Mouse (Mus musculus): ENCODE measurements around the gene Mcrip2. TPM values are rescaled to one million over a fixed set of nuclear protein-coding genes. Genes with fewer than 3 reads are reported as not detected.
A peak's percentile ranks its signal among the peaks of the same experiment; 100 is the strongest.

The Mcrip2 gene
- polyA plus RNA-seq, 1 experiment from 2014 or later, result 62.1 TPM

DNA sequence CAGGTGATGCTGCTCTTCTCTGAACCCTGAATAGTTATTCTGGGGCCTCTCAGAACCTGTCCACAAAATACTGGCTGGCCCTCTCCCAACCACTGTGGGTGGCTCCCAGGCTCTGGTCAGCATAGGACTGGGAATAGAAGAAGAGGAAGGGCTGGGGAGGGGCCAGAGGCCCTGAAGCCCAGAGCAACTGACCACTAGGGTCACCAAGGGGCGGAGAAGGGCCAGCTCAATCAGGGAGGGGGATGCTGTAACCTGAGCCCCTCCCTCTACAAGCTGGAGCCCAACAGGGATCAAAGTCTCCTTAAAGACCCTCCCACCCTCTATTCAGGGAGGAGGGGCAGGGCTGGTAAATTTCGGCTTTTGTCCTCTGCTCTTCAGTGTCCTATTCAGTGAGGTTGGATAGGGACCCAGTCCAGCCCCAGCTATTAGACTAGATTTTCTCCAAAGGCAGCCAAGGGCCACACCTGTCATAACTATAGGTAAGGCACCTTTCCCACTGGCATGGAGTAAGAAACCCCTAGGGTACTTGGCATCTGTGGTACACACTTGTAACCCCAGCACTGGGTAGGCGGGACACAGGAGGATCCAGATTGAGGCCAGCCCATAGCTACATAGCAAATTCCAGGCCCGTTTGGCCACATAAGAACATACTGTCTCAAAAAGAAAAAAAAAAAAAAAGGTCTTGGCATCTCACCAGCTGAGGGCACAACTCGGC lies 11.8 kb upstream of the Mcrip2 start, which contains the start of gene Wfikkn1:
TSS of gene Wfikkn1 (minus strand) at position 663 of the 715 bp plus-strand sequence.
- DNase-seq (no peak), ATAC-seq (ENCODE audit: low read depth) (peak; percentile 37)
- Histone ChIP-seq H3K4me2 (no peak within 1 kb of the TSS), H3K4me3 (replicated peaks) (no peak within 1 kb of the TSS), H3K27me3 (no peaks in the 10 kb centered on the region), H3K4me1 (replicated peaks) (peaks cover 65% of the 10 kb centered on the region), H3K36me3 (peaks cover 40% of the 10 kb centered on the region), H3K27ac (peak within 1 kb of the TSS; percentile 45), H3K9me3 (replicated peaks) (no peaks in the 10 kb centered on the region), H3K9ac (no peak within 1 kb of the TSS; the same call in 1 of the 2 replicates)
- 65% methylated on average over 5 of the region's 5 CpGs for WGBS (ENCODE audit: insufficient replicate concordance)

DNA sequence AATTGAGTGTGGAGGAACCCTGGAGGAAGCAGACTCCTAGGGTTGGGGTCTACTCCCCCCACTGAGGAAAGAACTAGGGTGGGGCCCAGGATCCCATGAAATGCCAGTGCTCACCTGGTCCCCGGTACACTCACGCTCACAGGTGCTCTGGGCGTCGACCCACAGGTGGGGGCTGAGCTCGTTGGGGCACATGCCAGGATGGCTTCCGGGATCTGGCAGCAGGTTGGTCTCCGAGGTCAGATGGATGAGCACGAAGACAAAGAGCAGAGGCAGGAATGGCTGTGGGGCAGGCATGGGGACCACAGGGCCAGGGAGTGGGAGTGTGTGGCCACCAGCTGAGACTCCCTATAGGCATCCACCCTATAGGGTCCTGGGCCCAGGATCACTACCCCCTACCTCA lies 11.2 kb upstream of the Mcrip2 start:
- no peaks in the 10 kb centered on the region for H3K9me3 ChIP-seq (replicated peaks)
- peaks cover 37% of the 10 kb centered on the region for H3K36me3 ChIP-seq
- no peak overlapping the region for H3K4me2 ChIP-seq
- 77% methylated on average over 8 of the region's 8 CpGs for WGBS (ENCODE audit: insufficient replicate concordance)
- ATAC-seq (ENCODE audit: low read depth) (no peak), DNase-seq (no peak)
- peaks cover 65% of the 10 kb centered on the region for H3K4me1 ChIP-seq (replicated peaks)
- no peaks in the 10 kb centered on the region for H3K27me3 ChIP-seq
- H3K9ac ChIP-seq, result no peak overlapping the region
- peak overlapping the region; percentile 44; the same call in 1 of the 2 replicates for H3K27ac ChIP-seq
- no peak overlapping the region for H3K4me3 ChIP-seq (replicated peaks)

DNA sequence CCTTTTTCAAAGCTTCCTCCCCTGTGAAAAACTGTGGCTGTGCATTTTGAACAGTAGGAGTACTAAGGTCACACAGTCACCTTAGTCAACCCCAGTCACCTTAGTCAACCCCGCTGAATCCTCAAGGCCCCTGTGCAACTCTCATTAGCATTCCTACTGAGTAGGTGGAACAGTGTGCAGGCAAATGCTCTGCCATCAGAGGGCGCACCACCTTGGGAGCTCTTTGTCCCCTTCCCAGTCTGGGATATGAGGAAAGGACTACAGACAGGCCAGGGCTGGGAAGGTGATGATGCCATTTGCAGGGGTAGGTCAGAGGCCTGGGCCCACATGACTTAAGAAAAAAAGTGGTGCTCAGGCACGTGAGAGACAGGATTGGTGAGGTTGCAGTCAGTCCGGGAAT lies 10.7 kb upstream of the Mcrip2 start:
- Histone ChIP-seq H3K4me3 (replicated peaks) (no peak overlapping the region), H3K27ac (no peak overlapping the region), H3K4me1 (replicated peaks) (peaks cover 69% of the 10 kb centered on the region), H3K9me3 (replicated peaks) (no peaks in the 10 kb centered on the region), H3K36me3 (peaks cover 32% of the 10 kb centered on the region), H3K9ac (no peak overlapping the region), H3K4me2 (no peak overlapping the region), H3K27me3 (no peaks in the 10 kb centered on the region)
- WGBS (ENCODE audit: insufficient replicate concordance), result 64% methylated on average over 4 of the region's 4 CpGs
- ATAC-seq (ENCODE audit: low read depth) (no peak), DNase-seq (no peak)

DNA sequence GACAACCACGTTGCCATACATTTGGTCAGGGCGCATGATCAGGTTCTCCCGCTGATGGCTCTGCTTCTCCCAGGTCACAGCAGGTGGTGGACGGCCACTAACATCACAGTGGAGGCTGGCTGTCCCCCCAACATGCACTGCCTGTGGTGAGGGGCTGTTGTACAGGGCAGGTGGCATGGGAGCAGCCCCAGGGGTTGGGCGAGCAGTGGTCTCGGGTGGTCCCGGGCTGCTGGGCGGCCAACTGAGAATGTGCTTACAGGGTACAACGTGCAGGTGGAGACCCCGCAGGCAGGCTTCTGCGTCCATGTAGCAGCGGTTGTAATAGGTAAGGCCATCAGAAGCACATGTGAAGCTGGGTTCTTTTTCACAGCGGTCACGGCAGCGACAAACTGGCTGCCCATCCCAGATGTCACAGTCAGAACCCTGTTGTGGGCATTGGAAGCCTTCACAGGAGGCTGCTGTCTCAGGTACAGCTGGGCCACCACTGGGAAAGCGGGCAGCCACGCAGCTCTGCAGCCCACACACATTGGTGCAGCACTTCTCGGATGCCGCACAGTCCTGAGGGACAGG lies 10.1 kb upstream of the Mcrip2 start:
- Histone ChIP-seq H3K4me1 (replicated peaks) (peaks cover 75% of the 10 kb centered on the region), H3K9ac (no peak overlapping the region), H3K4me2 (no peak overlapping the region), H3K4me3 (replicated peaks) (no peak overlapping the region), H3K36me3 (peaks cover 27% of the 10 kb centered on the region), H3K9me3 (replicated peaks) (no peaks in the 10 kb centered on the region), H3K27me3 (no peaks in the 10 kb centered on the region), H3K27ac (no peak overlapping the region)
- no peak for DNase-seq
- 88% methylated on average over 19 of the region's 19 CpGs for WGBS (ENCODE audit: insufficient replicate concordance)
- ATAC-seq (ENCODE audit: low read depth), result no peak

DNA sequence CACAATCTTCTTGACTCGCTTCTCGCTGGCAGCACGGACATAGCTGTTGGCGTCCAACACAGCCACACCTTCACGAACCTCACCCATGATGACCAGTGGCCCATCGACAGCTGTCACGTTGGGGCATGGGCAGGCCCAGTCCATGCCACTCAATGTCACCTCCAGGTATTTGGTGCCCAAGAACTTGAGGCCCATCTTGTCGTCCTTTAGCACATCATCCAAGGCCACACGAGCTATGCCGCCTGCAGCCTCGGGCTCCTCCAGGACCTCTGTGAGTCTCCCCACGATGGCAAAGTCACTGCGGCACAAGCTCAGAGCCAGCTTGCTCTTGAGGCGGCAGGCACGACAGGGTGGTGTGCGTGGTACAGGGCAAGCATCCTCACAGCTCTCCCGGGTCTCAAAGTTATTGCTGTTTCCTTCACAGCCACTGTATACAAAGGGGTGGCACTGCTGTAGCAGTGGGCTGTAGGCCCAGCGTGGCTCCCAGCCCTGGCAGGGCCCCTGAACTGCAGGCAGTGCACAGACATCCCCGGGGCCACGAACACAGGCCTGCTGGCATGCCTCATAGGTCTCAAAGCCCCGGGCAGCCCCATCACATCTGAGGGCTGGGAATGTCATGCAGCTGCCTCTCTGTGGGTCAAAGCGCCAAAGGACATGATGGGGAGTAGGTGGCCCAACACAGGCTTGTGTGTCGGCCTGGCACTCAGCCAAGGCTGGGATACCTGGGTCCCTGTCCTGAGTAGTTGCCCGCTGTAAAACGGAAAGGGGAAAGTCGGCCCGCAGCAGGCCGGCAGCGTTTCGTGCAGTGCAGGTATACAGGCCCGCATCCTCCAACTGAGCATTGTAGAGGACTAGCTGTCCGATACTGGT lies 9.4 kb upstream of the Mcrip2 start:
- peaks cover 74% of the 10 kb centered on the region for H3K4me1 ChIP-seq (replicated peaks)
- no peak overlapping the region for H3K9ac ChIP-seq
- no peak overlapping the region for H3K27ac ChIP-seq
- 89% methylated on average over 32 of the region's 32 CpGs for WGBS (ENCODE audit: insufficient replicate concordance)
- no peaks in the 10 kb centered on the region for H3K27me3 ChIP-seq
- DNase-seq, result no peak
- H3K4me3 ChIP-seq (replicated peaks), result no peak overlapping the region
- no peak overlapping the region for H3K4me2 ChIP-seq
- H3K9me3 ChIP-seq (replicated peaks), result no peaks in the 10 kb centered on the region
- H3K36me3 ChIP-seq, result peaks cover 20% of the 10 kb centered on the region
- ATAC-seq (ENCODE audit: low read depth), result no peak

DNA sequence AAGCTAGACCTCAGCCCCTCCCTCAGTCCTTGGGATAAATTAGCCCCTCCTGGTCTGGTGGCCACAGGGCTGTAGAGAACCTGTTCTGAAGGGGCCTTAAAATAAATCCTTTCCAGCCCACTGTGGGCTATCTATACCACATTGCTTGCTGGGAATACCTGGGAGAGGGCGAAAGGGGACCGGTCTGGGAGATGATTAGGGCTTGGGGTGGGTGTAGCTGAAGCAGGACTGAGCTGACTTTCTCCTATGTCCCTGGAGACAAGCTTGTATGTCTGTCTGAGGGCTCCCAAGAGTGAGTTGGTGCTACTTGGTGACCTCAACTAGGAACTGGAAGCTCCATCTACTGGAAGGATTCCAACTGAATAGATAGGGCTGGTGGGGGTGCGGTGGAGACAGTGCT lies 8.5 kb upstream of the Mcrip2 start:
- DNase-seq, result no peak
- no peaks in the 10 kb centered on the region for H3K27me3 ChIP-seq
- H3K9me3 ChIP-seq (replicated peaks), result no peaks in the 10 kb centered on the region
- 82% methylated on average over 3 of the region's 3 CpGs for WGBS (ENCODE audit: insufficient replicate concordance)
- H3K36me3 ChIP-seq, result peaks cover 17% of the 10 kb centered on the region
- peak overlapping the region; percentile 93 for H3K4me2 ChIP-seq
- H3K4me3 ChIP-seq (replicated peaks), result 0 out of 2 replicates have a peak overlapping the region, but pooled peaks have one; percentile 84
- no peak for ATAC-seq (ENCODE audit: low read depth)
- H3K27ac ChIP-seq, result no peak overlapping the region; the same call in 1 of the 2 replicates
- peaks cover 65% of the 10 kb centered on the region for H3K4me1 ChIP-seq (replicated peaks)
- peak overlapping the region; percentile 83 for H3K9ac ChIP-seq

DNA sequence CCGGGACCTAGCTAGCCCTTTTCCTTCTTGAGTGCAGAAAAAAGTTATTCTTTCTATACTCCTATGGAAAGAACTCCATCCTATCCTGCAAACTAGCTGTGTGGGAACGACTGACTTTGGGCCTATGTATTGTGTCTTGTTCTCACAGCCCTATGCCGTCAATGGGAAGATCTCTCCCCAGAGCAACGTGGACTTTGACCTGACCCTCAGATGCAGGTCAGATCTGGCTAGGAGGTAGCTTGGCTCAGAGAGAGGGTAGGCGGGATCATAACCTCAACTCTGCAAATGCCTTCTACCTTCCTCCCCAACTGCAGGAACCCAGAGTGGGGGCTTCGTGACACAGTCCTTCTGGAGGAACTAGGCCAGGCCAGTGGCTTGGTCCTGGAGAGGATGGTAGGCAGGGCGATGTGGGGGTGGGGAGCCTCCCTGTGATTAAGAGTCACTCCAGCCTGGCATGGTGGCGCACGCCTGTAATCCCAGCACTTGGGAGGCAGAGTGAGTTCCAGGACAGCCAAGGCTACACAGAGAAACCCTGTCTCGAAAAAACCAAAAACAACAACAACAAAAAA lies 7.9 kb upstream of the Mcrip2 start:
- peak overlapping the region; percentile 93 for H3K4me2 ChIP-seq
- H3K9ac ChIP-seq, result peak overlapping the region; percentile 83
- 60% methylated on average over 10 of the region's 10 CpGs for WGBS (ENCODE audit: insufficient replicate concordance)
- peaks cover 17% of the 10 kb centered on the region for H3K36me3 ChIP-seq
- peaks cover 59% of the 10 kb centered on the region for H3K4me1 ChIP-seq (replicated peaks)
- H3K4me3 ChIP-seq (replicated peaks), result peak overlapping the region; percentile 84
- no peaks in the 10 kb centered on the region for H3K27me3 ChIP-seq
- peak overlapping the region; percentile 91 for H3K27ac ChIP-seq
- no peak for DNase-seq
- H3K9me3 ChIP-seq (replicated peaks), result no peaks in the 10 kb centered on the region
- no peak for ATAC-seq (ENCODE audit: low read depth)

DNA sequence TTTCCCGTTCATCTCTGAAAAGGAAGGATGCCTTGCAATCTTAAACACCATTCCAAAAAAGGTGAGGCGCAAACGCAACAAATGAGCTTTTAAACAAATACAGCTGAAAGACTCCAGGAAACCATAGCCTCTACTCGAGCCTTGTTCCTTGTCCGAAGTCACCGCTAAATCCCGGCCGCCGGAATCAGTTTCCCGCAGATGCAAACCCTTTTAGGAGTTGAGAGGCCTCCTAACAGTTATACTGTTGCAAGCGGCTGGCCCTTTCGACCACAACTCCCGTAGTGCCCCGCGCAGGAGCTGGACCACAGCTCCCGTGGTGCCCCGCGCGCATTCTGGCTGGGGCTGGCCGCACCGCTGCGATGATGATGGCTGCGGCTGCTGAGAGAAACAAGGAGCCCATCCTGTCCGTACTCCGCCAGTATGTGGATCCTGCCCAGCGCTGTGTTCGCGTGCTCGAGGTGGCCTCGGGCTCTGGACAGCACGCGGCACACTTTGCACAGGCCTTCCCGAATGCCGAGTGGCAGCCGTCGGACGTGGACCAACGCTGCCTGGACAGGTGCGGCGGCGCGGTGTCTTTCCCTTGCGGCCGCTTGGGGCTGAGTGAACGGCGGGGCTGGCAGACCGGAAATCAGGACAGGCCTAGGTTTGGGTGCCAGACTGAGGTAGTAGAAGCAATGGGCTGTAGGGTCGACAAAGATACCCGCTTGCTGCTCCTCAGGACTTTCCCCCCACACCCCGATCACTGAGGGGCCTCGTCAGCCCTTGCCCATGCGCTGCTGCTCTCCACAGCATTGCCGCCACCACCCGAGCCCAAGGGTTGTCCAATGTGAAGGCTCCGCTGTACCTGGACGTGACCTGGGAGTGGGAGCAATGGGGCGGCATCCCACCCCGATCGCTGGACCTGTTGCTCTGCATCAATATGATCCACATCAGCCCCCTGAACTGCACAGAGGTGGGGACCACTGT lies 6.9 kb upstream of the Mcrip2 start:
- Histone ChIP-seq H3K4me3 (replicated peaks) (peak overlapping the region; percentile 84), H3K27ac (peak overlapping the region; percentile 91), H3K4me2 (peak overlapping the region; percentile 93), H3K36me3 (peaks cover 17% of the 10 kb centered on the region), H3K9ac (peak overlapping the region; percentile 83), H3K27me3 (no peaks in the 10 kb centered on the region), H3K4me1 (replicated peaks) (peaks cover 49% of the 10 kb centered on the region), H3K9me3 (replicated peaks) (no peaks in the 10 kb centered on the region)
- peak; percentile 85 for ATAC-seq (ENCODE audit: low read depth)
- DNase-seq, result peak; percentile 84
- 1% methylated on average over 59 of the region's 59 CpGs for WGBS (ENCODE audit: insufficient replicate concordance)

DNA sequence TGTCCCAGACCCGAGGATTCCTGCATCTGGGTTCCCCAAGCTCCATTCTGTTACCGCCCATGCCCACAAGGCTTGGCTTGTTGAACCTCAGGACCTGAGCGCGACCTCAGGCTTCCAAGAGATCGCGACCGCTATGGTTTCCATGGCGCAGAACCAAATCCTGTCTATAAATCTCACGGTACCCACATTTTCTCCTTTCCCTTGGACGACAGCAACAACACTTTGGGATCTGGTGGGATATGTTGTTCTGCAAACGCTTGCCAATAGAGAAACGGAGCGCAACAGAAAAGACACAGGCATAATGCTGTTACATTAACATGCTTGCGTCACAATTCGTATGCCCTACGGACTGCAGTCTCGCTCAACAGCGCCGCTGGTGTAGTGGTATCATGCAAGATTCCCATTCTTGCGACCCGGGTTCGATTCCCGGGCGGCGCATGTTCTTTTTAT lies 6.2 kb upstream of the Mcrip2 start, which contains the start of gene Mettl26:
TSS of gene Mettl26 (plus strand) at position 354 of the 450 bp plus-strand sequence.
- Histone ChIP-seq H3K27ac (peak within 1 kb of the TSS; percentile 91), H3K4me3 (replicated peaks) (peak within 1 kb of the TSS; percentile 84), H3K27me3 (no peaks in the 10 kb centered on the region), H3K4me2 (peak within 1 kb of the TSS; percentile 93), H3K9me3 (replicated peaks) (no peaks in the 10 kb centered on the region), H3K36me3 (peaks cover 17% of the 10 kb centered on the region), H3K4me1 (replicated peaks) (peaks cover 43% of the 10 kb centered on the region), H3K9ac (peak within 1 kb of the TSS; percentile 83)
- ATAC-seq (ENCODE audit: low read depth) (peak; percentile 66), DNase-seq (peak; percentile 84)
- 1% methylated on average over 25 of the region's 25 CpGs for WGBS (ENCODE audit: insufficient replicate concordance)

DNA sequence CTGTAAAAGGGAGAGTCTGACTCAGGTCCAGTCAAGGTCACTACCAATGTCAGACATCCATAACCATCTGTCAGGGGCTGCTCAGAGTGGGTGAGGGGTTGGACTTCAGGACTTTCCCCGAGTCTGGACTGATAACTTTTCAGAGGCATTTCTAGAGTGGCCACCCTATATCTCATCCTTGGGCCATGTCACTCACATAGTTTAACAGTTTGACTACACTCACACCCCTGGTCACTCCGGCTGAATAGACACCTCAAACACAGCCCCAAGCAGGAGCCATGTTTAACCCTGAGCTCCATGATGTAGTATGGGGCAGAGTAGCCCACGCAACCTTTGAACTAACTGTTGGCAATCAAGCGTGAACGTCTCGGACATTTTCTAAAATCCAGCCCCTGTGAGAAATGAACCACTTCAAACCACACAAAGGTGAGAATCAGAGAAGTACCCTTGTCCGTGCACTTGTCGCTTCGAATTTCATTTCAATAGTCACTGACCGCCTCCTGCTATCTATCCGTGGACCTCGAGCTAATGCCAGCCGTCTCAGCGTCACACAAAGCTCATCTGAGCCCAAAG lies 5.7 kb upstream of the Mcrip2 start:
- H3K27ac ChIP-seq, result peak overlapping the region; percentile 91
- peaks cover 38% of the 10 kb centered on the region for H3K4me1 ChIP-seq (replicated peaks)
- H3K4me3 ChIP-seq (replicated peaks), result peak overlapping the region; percentile 84
- no peaks in the 10 kb centered on the region for H3K9me3 ChIP-seq (replicated peaks)
- no peak for DNase-seq
- peak overlapping the region; percentile 83 for H3K9ac ChIP-seq
- H3K4me2 ChIP-seq, result peak overlapping the region; percentile 93
- no peak for ATAC-seq (ENCODE audit: low read depth)
- 10% methylated on average over 14 of the region's 14 CpGs for WGBS (ENCODE audit: insufficient replicate concordance)
- peaks cover 17% of the 10 kb centered on the region for H3K36me3 ChIP-seq
- H3K27me3 ChIP-seq, result no peaks in the 10 kb centered on the region
